Mouse (Mus musculus): ENCODE data around the gene Rpe.

DNA sequence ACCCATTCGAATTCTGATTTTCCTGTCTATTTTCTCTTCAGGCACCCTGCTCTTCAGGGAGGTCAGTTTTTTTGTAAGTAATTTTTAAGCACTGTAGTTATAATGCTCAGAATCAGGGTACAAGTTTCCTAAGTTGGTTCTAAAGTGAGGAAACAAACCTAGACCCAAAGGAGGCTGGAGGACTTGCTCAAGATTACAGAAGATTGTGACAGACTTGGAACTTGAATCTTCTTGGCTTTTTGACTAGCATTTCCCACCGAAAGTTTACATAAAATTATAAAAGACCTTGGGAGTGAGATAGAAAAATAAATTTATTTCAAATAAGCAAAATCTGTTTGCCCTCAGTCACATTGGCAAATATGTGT lies 927 bp downstream of the Rpe start:
- TF ChIP-seq POLR2A (IDR thresholded peaks at IDR 0.05; ENCODE audit: extremely low read depth, insufficient read depth, low read length) (no peak), CTCF (IDR thresholded peaks at IDR 0.05; ENCODE audit: extremely low read depth, insufficient read depth, low read length) (no peak)

All from cortical plate, adult 2 months (tissue).